Mouse (Mus musculus) 3134 (cell line): ENCODE data around the gene Tha1.
"Not testable (repeated sequence)": the region's sequence is repeated elsewhere in the genome, so short reads cannot be mapped to it uniquely, and the experiment has no call there.

Experiments used
- DNase-seq: peaks from one replicate; pipeline ENCODE4 v3.0.0-alpha.2; 2011; ENCODE audit warnings: low spot score; ENCODE audit not compliant: insufficient read length; ENCODE audit errors: extremely low read depth

Gene Tha1

DNA sequence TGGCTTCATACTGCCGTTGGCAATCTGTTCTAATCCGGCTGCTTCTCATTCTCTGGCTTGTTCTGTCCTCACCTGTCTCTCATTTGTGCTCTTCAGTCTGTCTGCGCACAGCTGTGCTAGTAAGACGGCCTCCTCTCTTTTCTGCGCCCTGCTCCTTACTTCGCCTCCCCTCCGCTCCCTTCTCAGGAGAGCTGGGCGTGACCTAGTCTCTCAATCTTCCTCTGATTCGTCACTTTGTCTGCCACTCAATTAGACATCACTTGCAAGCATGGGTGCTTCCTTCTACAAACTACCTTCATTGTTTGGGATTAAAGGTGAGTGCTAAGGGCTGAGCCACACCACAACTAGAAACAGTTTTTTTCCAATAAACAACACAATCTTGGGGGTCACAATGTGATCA, 19.0 kb downstream of the Tha1 start:
- no peak for DNase-seq

DNA sequence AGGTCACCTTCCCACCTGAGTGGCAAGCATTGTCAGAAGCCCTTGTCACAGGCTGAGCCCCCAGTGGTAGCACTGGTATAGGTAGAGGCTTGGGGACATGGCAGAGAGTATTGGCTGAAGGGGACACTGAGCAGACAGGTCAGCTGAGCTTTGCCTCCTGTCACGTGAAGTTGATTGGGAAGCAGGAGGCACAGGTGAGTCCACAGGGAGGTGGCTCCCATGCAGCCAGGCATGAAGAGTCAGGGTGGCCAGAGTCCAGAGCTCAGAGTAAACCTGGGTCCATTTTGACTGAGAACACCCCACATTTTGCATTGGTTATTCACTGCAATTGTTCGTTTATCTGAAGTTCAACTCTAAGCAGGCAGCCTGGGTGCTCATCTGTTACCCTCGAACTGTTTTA, 20.4 kb downstream of the Tha1 start:
- DNase-seq, result no peak

- DNase-seq, result peak; percentile 99
These were observed 24.2 kb downstream of the Tha1 start, which contains the start of gene Birc5 for GRCm38 (mm10) chr11:117848985-117849671. Gene Birc5, plus strand, starts transcription at chr11:117849251.

- no peak for DNase-seq
These were observed 24.9 kb downstream of the Tha1 start for GRCm38 (mm10) chr11:117848271-117848984.

- peak; percentile 42 for DNase-seq
These were observed 25.6 kb downstream of the Tha1 start for GRCm38 (mm10) chr11:117847593-117848215.

GRCm38 (mm10) chr11:117846640-117847039, 26.6 kb downstream of the Tha1 start:
- DNase-seq, result no peak

- no peak for DNase-seq
These were observed 27.6 kb downstream of the Tha1 start for GRCm38 (mm10) chr11:117845651-117846050.

- DNase-seq, result no peak
These were observed 28.3 kb downstream of the Tha1 start for GRCm38 (mm10) chr11:117844997-117845396.

DNA sequence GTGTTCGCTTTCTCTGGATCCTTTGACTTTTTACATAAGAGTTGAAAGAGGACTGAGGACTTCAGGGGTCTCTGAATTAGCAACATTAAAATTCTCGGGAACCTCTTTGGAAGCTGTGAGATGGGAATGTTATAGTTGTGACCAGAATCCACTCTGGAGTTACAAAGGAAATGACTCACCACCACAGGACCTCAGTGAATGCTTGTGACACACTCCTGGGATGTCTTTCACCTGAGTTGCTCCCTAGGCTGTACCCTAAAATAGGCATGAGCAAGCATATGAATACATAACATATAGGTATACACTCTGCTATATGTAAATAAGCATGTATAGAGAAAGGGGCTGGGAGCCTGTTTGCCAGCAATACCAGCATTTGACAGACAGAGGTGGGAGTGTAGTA, 29.8 kb downstream of the Tha1 start:
- peak; percentile 50 for DNase-seq

GRCm38 (mm10) chr11:117840910-117841309, 32.4 kb downstream of the Tha1 start:
- no peak for DNase-seq

- no peak for DNase-seq
These were observed 34.3 kb downstream of the Tha1 start for GRCm38 (mm10) chr11:117839021-117839420.

GRCm38 (mm10) chr11:117838572-117838971, 34.7 kb downstream of the Tha1 start:
- no peak for DNase-seq

GRCm38 (mm10) chr11:117836306-117836705, 37.0 kb downstream of the Tha1 start:
- no peak for DNase-seq

DNA sequence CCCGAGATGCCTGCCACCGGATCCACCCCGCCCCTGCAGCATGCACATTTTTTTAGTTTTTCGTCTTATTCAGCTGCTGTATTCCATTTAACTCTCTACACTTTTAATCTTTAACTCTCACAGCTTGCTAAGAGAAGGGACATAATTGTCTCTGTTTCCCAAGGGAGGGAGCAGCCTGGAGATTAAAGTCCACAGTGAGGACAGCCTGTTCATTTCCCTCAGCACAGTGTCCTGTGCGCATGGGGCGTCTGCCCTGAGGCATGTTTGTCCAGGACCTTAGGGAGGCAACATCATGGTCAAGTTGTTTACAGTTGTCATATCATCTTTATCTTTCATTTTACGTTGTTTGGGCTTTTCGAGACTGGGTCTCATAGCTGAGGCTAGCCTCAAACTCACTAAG, 39.2 kb downstream of the Tha1 start:
- DNase-seq, result no peak

DNA sequence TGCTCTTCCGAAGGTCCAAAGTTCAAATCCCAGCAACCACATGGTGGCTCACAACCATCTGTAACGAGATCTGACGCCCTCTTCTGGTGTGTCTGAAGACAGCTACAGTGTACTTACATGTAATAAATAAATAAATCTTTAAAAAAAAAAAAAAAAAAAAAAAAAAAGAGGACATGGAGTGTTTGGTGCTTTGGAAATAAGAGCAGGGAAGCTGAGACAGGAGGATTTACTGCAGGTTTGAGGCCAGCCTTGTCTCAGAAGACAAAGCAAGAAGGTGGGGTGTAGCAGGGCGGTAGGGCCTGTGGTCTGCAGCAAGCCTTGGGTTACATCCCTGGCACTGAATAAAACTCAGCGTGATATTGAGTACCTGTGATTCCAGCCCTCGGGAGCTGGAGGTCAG, 39.8 kb downstream of the Tha1 start:
- DNase-seq, result not testable (repeated sequence)

GRCm38 (mm10) chr11:117832086-117832969, 41.0 kb downstream of the Tha1 start:
- peak; percentile 92 for DNase-seq

- no peak for DNase-seq
These were observed 42.9 kb downstream of the Tha1 start for GRCm38 (mm10) chr11:117830401-117830800.

GRCm38 (mm10) chr11:117829671-117830215, 43.5 kb downstream of the Tha1 start:
- DNase-seq, result no peak

DNA sequence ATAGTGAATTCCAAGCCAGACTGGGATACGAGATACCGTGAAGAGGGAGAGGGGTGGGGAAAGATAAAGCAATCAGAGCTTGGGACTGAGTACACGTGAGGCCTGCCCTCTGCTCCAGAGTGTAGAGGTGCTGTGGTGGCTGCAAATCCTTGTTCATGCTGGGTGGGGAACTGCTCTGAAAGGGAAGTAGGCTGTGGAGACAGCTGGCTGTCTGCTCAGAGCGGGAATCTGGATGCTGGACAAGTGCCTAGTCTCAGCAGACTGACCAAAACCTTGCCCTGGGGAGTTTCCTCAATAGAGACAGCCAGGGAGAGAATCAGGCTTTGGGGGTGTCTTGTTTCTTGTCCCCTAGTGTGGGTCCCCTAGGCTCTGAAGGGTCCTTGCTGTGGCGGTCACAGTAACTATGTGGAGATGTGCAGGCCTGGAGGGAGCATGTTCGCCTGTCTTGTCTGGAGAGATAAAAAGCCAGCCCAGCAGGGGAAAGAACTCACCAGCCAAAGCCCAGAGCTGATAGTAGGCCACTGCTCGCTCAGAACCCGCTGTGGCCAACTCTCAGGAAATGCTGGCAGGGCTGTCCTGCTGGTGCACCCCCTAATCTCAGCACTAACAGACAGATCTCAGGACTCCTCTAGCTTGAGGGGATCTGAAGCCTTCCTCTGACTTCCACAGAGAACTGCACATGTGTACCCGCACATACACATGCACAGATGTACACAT, 44.2 kb downstream of the Tha1 start:
- no peak for DNase-seq
